Mouse (Mus musculus) heart, postnatal 0 days (tissue): ENCODE measurements around the gene Slc35f6. TPM values are rescaled to one million over a fixed set of nuclear protein-coding genes. Genes with fewer than 3 reads are reported as not detected.
"Not testable (repeated sequence)": the region's sequence is repeated elsewhere in the genome, so short reads cannot be mapped to it uniquely, and the experiment has no call there.

Source experiments
- ATAC-seq: fragments of 200-750 bp; cut with Nextera tagmentation; 2 replicates; pipeline ENCODE4 v1.8.0; 2017; ENCODE audit warnings: low read depth, moderate number of reproducible peaks, moderate library complexity; ENCODE audit not compliant: insufficient read depth
- DNase-seq: peaks from one replicate; pipeline ENCODE4 v3.0.0-alpha.2; 2016; ENCODE audit warnings: low spot score
- H3K27ac ChIP-seq: fragments of 300-500 bp; sonication (generic); 2 replicates; pipeline ENCODE4 v1.5.1; 2014; ENCODE audit warnings: low read depth, mild to moderate bottlenecking
- H3K27me3 ChIP-seq: fragments of 300-500 bp; sonication (generic); 2 replicates; pipeline ENCODE4 v1.6.1; 2014; ENCODE audit warnings: low read length, mixed read lengths; ENCODE audit not compliant: control insufficient read depth, insufficient read depth
- H3K36me3 ChIP-seq: fragments of 300-500 bp; sonication (generic); replicated peaks from 2 replicates; pipeline ENCODE4 v1.6.1; 2014; ENCODE audit warnings: low read length, mixed read lengths; ENCODE audit not compliant: control insufficient read depth, insufficient read depth
- H3K4me1 ChIP-seq: fragments of 300-500 bp; sonication (generic); 2 replicates; pipeline ENCODE4 v1.6.1; 2014; ENCODE audit warnings: antibody characterized with exemption; ENCODE audit not compliant: control insufficient read depth, insufficient read depth
- H3K4me2 ChIP-seq: fragments of 300-500 bp; sonication (generic); 2 replicates; pipeline ENCODE4 v1.6.1; 2014; ENCODE audit warnings: low read depth, mild to moderate bottlenecking, low read length, moderate library complexity
- H3K4me3 ChIP-seq: fragments of 300-500 bp; sonication (generic); 2 replicates; pipeline ENCODE4 v1.5.1; 2014; ENCODE audit warnings: low read depth, low read length
- H3K9ac ChIP-seq: fragments of 300-500 bp; sonication (generic); replicated peaks from 2 replicates; pipeline ENCODE4 v1.6.1; 2014; ENCODE audit warnings: low read depth, low read length, mixed read lengths
- H3K9me3 ChIP-seq: fragments of 300-500 bp; sonication (generic); replicated peaks from 2 replicates; pipeline ENCODE4 v1.6.1; 2016; ENCODE audit warnings: low read length; ENCODE audit not compliant: control insufficient read depth
- CTCF ChIP-seq: IDR thresholded peaks from 2 replicates; pipeline ENCODE4 v1.5.1; 2016; ENCODE audit warnings: antibody characterized with exemption, control low read depth, low read depth
- EP300 ChIP-seq: IDR thresholded peaks from 2 replicates; pipeline ENCODE4 v1.6.1; 2016; ENCODE audit warnings: antibody characterized with exemption, low read depth
- WGBS: fragments of 180-500 bp; shearing (Covaris S2); extraction: QIAGEN DNeasy Blood & Tissue Kit; methylation state at CpG from one replicate; pipeline ENCODE4 v1.1.7; 2014; 5-methylcytosine and 5-hydroxymethylcytosine counted together
- polyA plus RNA-seq: library from polyadenylated mRNA; unstranded; fragments of >200 nt; fragmentation: Nextera tagmentation; extraction: Ambion mirVana; gene quantifications from 2 replicates; pipeline ENCODE4 v1.2.1, GENCODE M21; 2015
- total RNA-seq: library from RNA; depleted of rRNA; stranded (reverse); fragments of >200 nt; gene quantifications from 2 replicates; pipeline ENCODE4 v1.2.3, GENCODE M21; 2014; ENCODE audit warnings: low replicate concordance

The Slc35f6 gene
- total and polyA plus RNA-seq, 2 experiments from 2014 or later: 30.5 to 86.8 TPM

GRCm38 (mm10) chr5:30674001-30674400 is 26.3 kb downstream of the Slc35f6 start:
- Histone ChIP-seq H3K27me3 (no peaks in the 10 kb centered on the region), H3K36me3 (peaks cover 65% of the 10 kb centered on the region), H3K27ac (no peak overlapping the region), H3K9me3 (no peaks in the 10 kb centered on the region), H3K4me2 (no peak overlapping the region), H3K4me3 (no peak overlapping the region), H3K4me1 (no peaks in the 10 kb centered on the region), H3K9ac (no peak overlapping the region)
- ATAC-seq (no peak), DNase-seq (no peak)
- TF ChIP-seq CTCF: no peak
- TF ChIP-seq EP300: no peak
- 85% methylated on average over 7 of the region's 7 CpGs for WGBS

- H3K9ac ChIP-seq: no peak overlapping the region
Observed at GRCm38 (mm10) chr5:30676800-30677199, 29.1 kb downstream of the Slc35f6 start.

DNA sequence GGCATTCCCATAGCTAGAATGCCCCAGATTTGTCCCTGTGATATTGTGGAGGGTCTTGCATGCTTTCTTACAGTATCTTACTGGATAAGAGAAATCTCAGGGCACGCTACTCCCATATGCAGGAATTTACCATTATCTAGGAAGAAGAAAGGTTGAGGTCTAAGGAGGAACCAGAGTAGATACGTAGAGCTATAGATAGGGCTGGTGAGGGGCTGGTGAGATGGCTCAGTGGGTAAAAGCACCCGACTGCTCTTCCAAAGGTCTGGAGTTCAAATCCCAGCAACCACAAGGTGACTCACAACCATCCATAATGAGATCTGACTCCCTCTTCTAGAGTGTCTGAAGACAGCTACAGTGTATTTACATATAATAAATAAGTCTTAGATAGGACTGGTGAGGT is 30.3 kb downstream of the Slc35f6 start:
- H3K4me3 ChIP-seq, H3K9ac ChIP-seq, H3K4me2 ChIP-seq, H3K4me1 ChIP-seq, ATAC-seq, H3K9me3 ChIP-seq, DNase-seq, H3K27ac ChIP-seq, H3K27me3 ChIP-seq: not testable (repeated sequence)
- peaks cover 38% of the 10 kb centered on the region for H3K36me3 ChIP-seq
- 91% methylated on average over 3 of the region's 3 CpGs for WGBS

More at GRCm38 (mm10) chr5:30676800-30677199, 29.1 kb downstream of the Slc35f6 start:
- Histone ChIP-seq H3K27me3 (no peaks in the 10 kb centered on the region), H3K4me1 (no peaks in the 10 kb centered on the region), H3K36me3 (peaks cover 51% of the 10 kb centered on the region), H3K9me3 (no peaks in the 10 kb centered on the region), H3K4me3 (no peak overlapping the region), H3K27ac (no peak overlapping the region), H3K4me2 (no peak overlapping the region)
- no peak for DNase-seq
- ATAC-seq: no peak
- TF ChIP-seq EP300: no peak
- no peak for TF ChIP-seq CTCF
- 78% methylated on average over 7 of the region's 7 CpGs for WGBS

DNA sequence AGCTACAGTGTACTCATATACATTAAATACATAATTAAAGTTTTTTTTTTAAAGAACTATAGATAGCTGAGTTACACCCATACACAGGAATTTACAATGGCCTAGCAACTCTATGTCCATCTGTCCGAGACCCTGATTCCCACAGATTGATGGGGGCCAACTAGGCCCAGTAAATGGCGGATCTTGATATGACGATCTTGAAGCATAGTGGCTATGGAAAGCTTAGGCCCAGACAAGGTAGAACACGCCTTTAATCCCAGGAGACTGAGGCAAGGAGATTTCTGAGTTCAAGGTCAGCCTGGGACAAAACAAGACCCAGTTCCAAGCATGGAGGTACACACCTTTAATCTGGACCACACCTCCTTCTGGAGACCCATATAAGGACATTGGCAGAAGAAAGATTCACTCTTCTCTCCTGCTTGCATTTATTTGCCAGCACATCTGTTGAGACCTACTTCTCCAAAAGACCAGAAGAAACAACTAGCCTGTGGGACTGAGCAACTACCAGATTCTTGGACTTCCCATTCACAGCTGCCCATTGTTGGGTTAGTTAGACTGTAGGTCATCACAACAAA is 31.1 kb downstream of the Slc35f6 start:
- ATAC-seq: no peak
- no peak for TF ChIP-seq EP300
- TF ChIP-seq CTCF: no peak
- no peaks in the 10 kb centered on the region for H3K4me1 ChIP-seq
- DNase-seq: no peak
- H3K9ac ChIP-seq: no peak overlapping the region
- H3K27ac ChIP-seq: no peak overlapping the region
- H3K27me3 ChIP-seq: no peaks in the 10 kb centered on the region
- H3K9me3 ChIP-seq: no peaks in the 10 kb centered on the region
- H3K4me3 ChIP-seq: no peak overlapping the region
- peaks cover 31% of the 10 kb centered on the region for H3K36me3 ChIP-seq
- 94% methylated on average over 4 of the region's 4 CpGs for WGBS
- H3K4me2 ChIP-seq: no peak overlapping the region

DNA sequence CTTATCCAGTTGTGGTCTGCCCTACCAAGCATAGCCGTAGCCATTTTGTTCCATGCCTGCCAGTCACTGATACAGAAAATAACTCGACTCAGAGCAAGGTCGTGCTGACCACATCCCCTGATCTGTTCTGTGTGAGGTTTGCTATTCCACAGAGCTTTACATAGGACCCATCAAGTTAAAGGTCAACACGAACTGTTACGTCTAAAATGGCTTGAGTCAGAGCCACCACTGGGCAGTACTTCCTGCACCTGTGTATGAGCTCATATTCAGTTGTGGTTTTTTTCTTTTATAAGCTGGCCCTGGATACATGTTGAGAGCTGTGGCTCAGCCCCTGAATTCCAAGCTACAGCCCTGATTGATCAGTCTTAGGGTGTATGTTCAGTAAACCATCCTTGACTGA is 31.9 kb downstream of the Slc35f6 start:
- H3K4me1 ChIP-seq: no peaks in the 10 kb centered on the region
- TF ChIP-seq CTCF: no peak
- TF ChIP-seq EP300: no peak
- peaks cover 24% of the 10 kb centered on the region for H3K36me3 ChIP-seq
- H3K4me3 ChIP-seq: no peak overlapping the region
- WGBS: 65% methylated on average over 5 of the region's 5 CpGs
- no peaks in the 10 kb centered on the region for H3K27me3 ChIP-seq
- H3K4me2 ChIP-seq: no peak overlapping the region
- no peak overlapping the region for H3K27ac ChIP-seq
- no peak for DNase-seq
- no peak for ATAC-seq
- no peaks in the 10 kb centered on the region for H3K9me3 ChIP-seq
- H3K9ac ChIP-seq: no peak overlapping the region

- Histone ChIP-seq H3K4me1 (no peaks in the 10 kb centered on the region), H3K27me3 (no peaks in the 10 kb centered on the region), H3K9ac (no peak overlapping the region), H3K4me2 (no peak overlapping the region), H3K4me3 (no peak overlapping the region), H3K36me3 (peaks cover 1% of the 10 kb centered on the region; the same call in 1 of the 2 replicates), H3K27ac (no peak overlapping the region), H3K9me3 (no peaks in the 10 kb centered on the region)
- DNase-seq (no peak), ATAC-seq (no peak)
- WGBS: 91% methylated on average over 5 of the region's 5 CpGs
- TF ChIP-seq CTCF: no peak
- TF ChIP-seq EP300: no peak
Observed at GRCm38 (mm10) chr5:30681970-30682369, 34.2 kb downstream of the Slc35f6 start.
